Mouse (Mus musculus) layer of hippocampus, postnatal 25 days (tissue): ENCODE measurements around the gene Arhgap33. TPM values are rescaled to one million over a fixed set of nuclear protein-coding genes. Genes with fewer than 3 reads are reported as not detected.

ENCODE experiments used
- DNase-seq, 2 experiments: peaks; one replicate each; pipeline ENCODE4 v3.0.0; 2022; ENCODE audit warnings: mixed read lengths in 2 of 2, low spot score in 1 of 2; ENCODE audit errors: extremely low spot score in 1 of 2
- total RNA-seq, 2 experiments: library from RNA; stranded (reverse); gene quantifications; 2 replicates each; pipeline ENCODE4 v1.2.3; 2021

The Arhgap33 gene
- total RNA-seq, 2 experiments from 2014 or later = 103 to 132 TPM

- no peak for DNase-seq
Measured at GRCm38 (mm10) chr7:30553810-30554584, 19.1 kb upstream of the Arhgap33 start.

- no peak for DNase-seq
Measured at GRCm38 (mm10) chr7:30553021-30553589, 18.2 kb upstream of the Arhgap33 start.

- DNase-seq = peak; percentile 83 to 92
Measured at GRCm38 (mm10) chr7:30552102-30553020, 17.5 kb upstream of the Arhgap33 start, which contains the start of the genes Hspb6 and Proser3. Hspb6 (plus strand) TSS chr7:30552178. Proser3 (minus strand) TSS chr7:30552299.

GRCm38 (mm10) chr7:30551445-30552101, 16.7 kb upstream of the Arhgap33 start:
- DNase-seq = no peak

GRCm38 (mm10) chr7:30550603-30551002, 15.7 kb upstream of the Arhgap33 start:
- DNase-seq = no peak

- no peak for DNase-seq
Measured at GRCm38 (mm10) chr7:30549880-30550279, 15.0 kb upstream of the Arhgap33 start.

- no peak for DNase-seq
Measured at GRCm38 (mm10) chr7:30544327-30544726, 9.5 kb upstream of the Arhgap33 start.

GRCm38 (mm10) chr7:30540572-30540971, 5.7 kb upstream of the Arhgap33 start:
- no peak for DNase-seq

- DNase-seq = no peak
Measured at GRCm38 (mm10) chr7:30533941-30534632, 773 bp downstream of the Arhgap33 start.

- DNase-seq = no peak
Measured at GRCm38 (mm10) chr7:30532931-30533330, 1.9 kb downstream of the Arhgap33 start.

GRCm38 (mm10) chr7:30531291-30531815, 3.5 kb downstream of the Arhgap33 start:
- no peak for DNase-seq

GRCm38 (mm10) chr7:30526981-30527380, 7.9 kb downstream of the Arhgap33 start:
- DNase-seq = no peak

- DNase-seq = no peak
Measured at GRCm38 (mm10) chr7:30526399-30526798, 8.5 kb downstream of the Arhgap33 start.

GRCm38 (mm10) chr7:30525954-30526353, 8.9 kb downstream of the Arhgap33 start:
- no peak for DNase-seq

- no peak for DNase-seq
Measured at GRCm38 (mm10) chr7:30524487-30524886, 10.4 kb downstream of the Arhgap33 start.

GRCm38 (mm10) chr7:30522871-30523270, 12.0 kb downstream of the Arhgap33 start:
- no peak for DNase-seq

GRCm38 (mm10) chr7:30520856-30521255, 14.0 kb downstream of the Arhgap33 start:
- DNase-seq = no peak

GRCm38 (mm10) chr7:30520396-30520795, 14.5 kb downstream of the Arhgap33 start:
- DNase-seq = no peak

GRCm38 (mm10) chr7:30518325-30518724, 16.5 kb downstream of the Arhgap33 start:
- no peak for DNase-seq
